Mouse (Mus musculus): ENCODE measurements around the gene 4930583I09Rik.

DNA sequence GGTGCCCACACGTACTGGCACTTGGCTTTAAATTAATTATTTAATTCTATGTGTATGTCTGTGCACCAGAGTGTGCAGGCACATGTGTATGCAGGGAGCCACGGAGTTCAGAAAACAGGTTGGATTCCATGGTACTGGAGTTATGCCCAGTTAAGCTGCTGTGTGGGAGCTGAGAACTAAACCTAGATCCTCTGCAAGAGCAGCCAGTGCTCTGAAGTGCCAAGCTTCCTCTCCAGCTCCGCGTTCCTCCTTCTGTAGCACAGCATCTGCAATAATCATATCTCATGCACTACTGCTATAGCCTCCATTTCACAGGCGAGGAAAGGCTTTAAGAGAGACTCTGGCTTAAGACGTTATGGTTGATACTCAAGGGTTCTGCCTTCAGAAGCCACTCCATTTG lies 22.3 kb downstream of the 4930583I09Rik start:
- TF ChIP-seq CTCF (IDR thresholded peaks at IDR 0.05; ENCODE audit: low read depth) (no peak), EP300 (IDR thresholded peaks at IDR 0.05; ENCODE audit: low read depth) (no peak)
